Mouse (Mus musculus) gonadal fat pad, adult 2 months (tissue): ENCODE results near the gene Tm9sf4. TPM values are rescaled to one million over a fixed set of nuclear protein-coding genes. Genes with fewer than 3 reads are reported as not detected.

Experiments
- DNase-seq: peaks from one replicate; pipeline ENCODE4 v3.0.0-alpha.2; 2012; ENCODE audit warnings: low read depth
- polyA plus RNA-seq: library from polyadenylated mRNA; depleted of rRNA; stranded (reverse); fragments of >200 nt; gene quantifications from 2 replicates; pipeline ENCODE4 v1.2.3, GENCODE M21; 2012; rRNA removed

Gene Tm9sf4
- 55.5 and 67.1 TPM in 2 replicates for polyA plus RNA-seq

DNA sequence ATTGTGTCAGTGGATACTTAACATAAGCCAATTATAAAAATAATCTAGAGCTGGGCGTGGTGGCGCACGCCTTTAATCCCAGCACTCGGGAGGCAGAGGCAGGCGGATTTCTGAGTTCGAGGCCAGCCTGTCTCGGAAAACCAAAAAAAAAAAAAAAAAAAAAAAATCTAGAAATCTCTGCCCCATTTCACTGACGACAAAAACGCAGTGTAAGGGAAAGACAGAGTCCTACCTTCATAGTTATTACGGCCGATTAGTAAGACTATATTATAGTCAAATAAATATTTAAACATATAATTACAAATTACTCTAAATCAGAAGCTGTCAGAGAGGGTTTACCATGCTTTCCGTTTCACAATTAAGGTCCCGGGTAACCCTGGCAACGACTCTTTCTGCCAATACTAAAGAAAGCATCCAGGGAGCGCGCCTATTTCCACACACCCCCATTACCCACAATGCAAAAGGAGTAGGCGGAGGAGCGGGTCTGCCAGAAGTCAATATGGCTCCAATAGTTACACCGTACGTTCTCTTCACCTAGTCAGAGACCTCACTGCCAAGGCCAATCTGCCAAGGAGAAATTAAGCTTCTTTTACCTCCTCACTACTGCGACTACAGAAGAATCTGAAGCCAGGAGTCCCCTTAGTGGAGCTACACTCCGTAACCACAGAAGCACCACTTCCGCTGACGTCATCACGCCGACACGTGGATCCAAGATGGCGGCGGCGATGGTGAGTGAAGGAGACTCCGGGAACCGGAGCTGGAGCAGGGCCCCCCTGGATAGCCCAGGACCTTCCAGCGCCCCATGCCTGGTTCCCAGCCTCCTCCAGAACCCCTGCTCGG lies at the start of gene Tm9sf4:
TSS of gene Tm9sf4 (plus strand) at position 460 of the 840 bp plus-strand sequence.
- peak; percentile 67 for DNase-seq

DNA sequence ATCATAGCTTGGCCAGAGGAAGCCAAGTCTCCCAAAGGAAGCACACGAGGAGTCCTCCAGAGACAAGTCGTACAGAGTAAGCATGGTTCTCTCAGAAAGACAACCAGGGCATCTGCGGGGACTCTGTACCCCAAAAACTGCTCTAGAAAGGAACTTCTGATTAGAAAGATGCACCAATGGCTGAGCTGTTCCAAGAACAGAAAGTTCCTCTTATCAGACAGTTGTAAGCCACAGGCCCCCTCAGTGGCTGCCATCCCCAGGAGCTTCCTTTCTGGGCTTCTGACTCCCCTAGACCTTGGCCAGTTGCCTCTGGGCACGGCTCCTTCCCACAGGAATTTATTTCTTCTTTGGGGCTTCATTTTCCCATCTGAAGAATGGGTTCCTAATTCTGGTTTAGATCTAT lies 45.4 kb upstream of the Tm9sf4 start:
- DNase-seq: no peak

DNA sequence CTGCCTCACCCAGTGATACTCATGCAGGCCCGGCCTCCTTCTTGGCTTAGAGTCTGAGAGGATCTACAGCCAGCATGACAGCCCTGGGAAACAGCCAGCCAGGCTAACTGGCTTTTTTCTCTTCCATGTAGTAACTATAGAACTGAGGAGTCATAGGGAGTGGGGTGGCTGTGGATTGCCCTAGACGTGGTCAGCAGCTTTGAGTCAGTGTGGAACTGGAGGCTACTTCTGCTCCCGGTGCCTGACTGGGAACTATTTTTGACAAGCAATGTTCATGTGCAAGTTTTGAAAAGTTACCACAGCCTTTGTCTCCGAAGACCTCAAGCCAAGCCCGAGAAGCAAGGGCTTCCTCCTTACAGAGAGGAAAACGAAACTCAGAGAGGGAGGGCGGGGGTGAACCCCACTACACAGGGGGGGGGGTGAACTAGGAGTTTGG lies 44.0 kb upstream of the Tm9sf4 start:
- DNase-seq: no peak

DNA sequence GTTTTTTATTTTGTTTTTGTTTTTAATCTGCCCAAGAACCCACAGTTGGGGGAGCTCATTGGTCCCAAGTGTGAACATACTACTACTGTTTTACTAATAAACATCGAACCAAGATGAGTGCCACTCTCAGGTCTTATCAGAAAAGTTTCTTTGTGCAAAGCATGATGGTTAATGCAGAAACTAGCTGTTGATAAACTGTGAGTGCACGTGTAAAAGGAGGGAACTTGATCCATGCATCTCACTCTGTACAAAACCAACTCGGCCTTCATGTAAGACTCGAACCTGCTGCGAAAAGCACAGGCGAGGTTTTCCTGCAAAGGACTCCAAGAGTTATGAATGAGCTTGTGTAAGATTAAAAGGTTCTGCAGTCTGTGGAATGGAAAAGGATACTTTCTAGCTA lies 41.6 kb upstream of the Tm9sf4 start:
- DNase-seq: no peak

DNA sequence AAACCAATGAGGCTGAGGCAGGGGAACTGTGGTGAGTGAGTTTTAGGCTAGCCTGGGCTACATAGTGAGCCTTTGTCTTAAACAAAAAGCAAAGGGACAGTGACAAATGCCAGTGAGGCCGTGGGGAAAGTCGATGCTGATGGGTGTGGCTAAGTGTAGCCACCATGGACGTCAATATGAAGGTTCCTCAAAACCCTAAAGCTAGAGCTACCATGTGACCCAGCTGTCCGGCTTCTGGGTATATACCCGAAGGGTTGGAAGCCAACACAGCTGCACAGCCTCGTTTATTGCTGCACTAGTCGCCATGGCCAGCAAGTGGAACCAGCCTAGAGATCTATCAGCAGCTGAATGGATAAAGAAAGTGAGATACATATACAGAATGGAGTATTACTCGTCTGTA lies 41.0 kb upstream of the Tm9sf4 start:
- no peak for DNase-seq

DNA sequence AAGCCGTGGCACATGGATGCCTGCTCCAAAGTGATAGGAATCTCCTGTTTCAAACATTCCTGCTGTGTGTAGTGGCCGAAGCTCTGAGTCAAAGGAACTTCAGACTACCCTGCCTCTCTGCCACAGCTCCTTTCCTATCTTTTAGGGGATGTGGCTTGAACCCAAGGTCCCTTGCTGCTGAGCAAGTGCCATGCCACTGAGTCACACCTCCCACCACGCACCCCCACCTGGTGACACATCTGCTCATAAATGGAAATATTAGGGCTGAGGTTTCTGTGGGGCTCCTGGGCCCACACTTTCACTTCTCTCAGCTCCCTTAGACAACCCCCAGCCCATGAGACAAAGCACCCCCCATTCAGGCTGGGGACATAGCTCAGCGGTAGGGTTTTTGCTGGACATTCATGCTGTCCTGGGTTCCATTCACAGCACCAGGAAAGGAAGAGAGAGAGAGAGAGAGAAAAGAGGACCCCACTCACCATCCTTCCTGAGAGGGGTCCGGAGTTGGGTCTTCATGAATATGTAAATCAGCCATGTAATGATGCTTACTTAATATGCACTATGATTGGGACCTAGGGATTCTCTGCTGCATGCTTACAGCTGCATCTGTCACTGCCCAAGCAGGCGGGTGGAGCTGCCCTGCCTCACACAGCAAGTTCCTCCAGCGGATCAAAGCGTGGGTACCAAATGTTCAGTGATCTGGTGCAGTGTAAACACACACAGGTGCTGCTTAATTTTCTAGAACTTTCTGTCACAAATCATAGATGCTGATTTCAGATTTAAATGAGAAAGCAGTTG lies 39.1 kb upstream of the Tm9sf4 start:
- no peak for DNase-seq

- no peak for DNase-seq
These were observed 38.4 kb upstream of the Tm9sf4 start for GRCm38 (mm10) chr2:153122701-153123100.

DNA sequence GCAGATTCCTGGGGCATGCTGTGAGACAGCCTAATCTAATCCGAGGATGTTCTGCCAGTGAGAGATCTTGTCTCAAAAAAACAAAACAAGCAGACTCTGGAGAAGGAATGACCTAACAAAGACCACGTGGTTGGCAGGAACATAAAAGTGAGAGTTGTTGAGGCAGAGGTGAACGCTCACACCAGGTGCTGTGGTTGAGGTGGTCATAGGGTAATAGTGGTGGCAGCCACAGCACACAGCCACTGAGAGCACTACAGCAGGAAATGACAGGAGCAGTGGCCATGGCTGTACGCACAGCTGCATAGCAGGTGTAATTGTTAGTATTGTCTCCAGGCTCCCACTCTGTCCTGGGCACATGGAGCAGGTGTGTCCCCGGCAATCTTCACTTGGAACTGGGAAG lies 35.2 kb upstream of the Tm9sf4 start:
- no peak for DNase-seq

- DNase-seq: no peak
These were observed 30.1 kb upstream of the Tm9sf4 start for GRCm38 (mm10) chr2:153131019-153131418.

- DNase-seq: no peak
These were observed 26.9 kb upstream of the Tm9sf4 start for GRCm38 (mm10) chr2:153134237-153134636.

- DNase-seq: peak; percentile 36
These were observed 24.9 kb upstream of the Tm9sf4 start for GRCm38 (mm10) chr2:153136211-153136610.

DNA sequence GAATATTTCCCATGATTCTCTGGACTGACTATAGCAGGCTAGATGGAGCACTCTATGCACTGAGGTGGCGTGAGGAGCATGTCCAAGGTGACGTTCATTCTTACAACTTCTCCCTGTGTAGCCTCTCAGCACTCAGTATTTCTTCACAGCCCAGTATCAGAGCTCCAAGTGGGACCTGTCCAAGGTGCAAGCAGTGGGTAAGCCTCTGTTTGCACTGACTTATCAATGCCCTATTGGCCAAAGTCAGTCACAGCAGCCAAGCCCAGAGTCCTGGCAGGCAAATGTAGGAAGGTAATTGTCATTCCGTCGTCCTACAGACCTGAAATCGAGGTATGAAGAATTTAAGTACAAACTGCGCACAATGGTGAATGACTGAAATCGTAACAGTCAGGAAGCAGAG lies 21.9 kb upstream of the Tm9sf4 start:
- DNase-seq: no peak

GRCm38 (mm10) chr2:153139996-153140613 lies 21.0 kb upstream of the Tm9sf4 start:
- DNase-seq: no peak

DNA sequence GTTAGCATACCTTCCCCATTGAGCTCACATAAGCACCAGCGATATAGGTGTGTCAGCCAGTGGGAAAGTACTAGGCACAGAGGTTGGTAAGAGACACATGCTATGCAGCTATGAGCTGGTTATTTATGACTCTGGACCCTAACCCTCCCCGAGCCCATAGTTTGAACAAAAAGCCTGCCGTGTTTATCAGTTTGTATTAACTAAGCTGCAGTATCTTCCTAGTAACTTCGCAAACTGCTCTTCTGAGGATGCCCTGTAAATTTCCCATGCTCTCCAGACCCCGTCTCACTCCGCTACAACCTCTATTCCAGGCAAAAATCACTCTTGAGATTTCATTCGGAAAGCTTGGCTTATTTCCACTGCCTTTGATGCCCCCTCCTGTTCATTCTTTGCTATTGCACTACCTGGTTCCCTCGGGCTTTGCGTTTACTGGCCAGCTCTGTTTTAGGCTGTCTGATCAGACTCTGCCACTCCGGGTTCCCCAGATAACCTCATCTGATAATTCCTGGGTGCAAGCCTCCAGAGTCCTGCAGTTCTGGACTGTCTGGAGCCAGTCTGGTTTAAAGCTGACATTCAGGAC lies 18.4 kb upstream of the Tm9sf4 start:
- DNase-seq: no peak

DNA sequence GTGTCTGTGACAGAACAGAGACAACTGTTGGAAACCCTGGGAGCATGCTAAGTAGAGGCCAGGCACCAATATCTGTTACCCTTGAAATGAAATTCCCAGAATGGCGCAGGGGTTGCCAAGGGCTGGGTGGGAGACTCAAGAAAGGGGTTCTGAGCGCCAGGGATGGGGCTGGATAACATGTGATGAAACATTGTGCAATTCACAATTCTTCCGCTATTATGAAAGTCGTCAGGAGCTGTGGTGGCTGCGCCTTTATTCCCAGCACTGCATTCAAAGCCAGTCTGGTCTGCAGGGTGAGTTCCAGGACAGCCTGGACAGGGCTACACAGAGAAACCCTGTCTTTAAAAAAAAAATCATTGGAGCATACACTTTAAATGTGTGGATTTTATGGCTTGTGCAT lies 15.8 kb upstream of the Tm9sf4 start:
- DNase-seq: no peak

DNA sequence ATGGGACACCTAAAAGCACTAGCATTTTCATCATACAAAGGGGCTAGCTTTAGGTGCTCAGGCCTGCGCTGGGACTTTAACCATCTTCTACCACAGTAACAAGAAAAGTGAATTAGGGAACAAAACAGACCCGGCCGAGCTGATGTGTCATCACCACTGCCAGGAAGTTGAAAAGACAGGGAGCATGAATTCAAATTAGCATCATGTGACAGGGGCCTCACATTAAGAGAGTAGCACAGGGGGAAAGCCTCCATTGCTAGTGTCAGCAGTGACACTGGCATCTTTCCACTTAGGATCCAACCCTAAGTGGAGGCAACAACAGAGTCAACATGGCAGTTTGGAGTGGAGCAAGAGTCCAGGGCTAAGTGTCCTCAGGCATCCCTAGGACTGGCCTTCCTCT lies 13.9 kb upstream of the Tm9sf4 start:
- DNase-seq: no peak

DNA sequence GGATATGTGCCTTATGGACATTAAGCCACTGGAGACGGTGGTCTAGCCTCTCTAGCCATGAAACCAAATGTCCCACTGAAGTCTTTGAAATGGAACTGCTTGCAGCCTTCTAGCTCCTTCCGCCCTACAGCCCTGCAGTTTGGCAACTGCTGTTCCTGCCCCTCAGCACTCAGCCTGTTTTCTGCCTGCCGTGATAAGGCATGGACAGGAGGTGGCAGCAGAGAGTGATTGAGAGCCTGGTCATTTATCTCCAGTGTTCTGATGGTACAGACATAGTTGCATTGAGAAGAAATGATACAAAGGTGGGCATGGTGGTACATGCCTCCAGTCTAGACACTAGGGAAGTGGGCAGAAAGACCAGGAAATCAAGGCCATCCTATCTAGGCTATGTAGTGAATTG lies 13.4 kb upstream of the Tm9sf4 start:
- DNase-seq: no peak

DNA sequence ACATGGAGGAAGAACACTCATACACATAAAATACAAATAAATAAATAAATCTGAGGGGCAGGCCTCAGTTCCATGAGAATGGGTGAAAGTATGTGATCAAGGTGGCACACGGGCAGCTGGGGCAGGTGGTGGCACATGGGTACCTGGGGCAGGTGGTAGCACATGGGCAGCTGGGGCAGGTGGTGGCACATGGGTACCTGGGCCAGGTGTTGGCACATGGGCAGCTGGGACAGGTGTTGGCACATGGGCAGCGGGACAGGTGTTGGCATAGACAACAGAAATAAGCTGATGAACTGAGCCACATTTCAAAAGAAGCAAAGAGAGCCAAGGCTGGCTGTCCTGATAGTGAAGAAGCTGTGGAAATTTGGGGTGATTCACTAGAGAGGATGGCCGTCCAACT lies 11.4 kb upstream of the Tm9sf4 start:
- no peak for DNase-seq

GRCm38 (mm10) chr2:153151026-153151425 lies 10.1 kb upstream of the Tm9sf4 start:
- no peak for DNase-seq

- DNase-seq: no peak
These were observed 9.0 kb upstream of the Tm9sf4 start for GRCm38 (mm10) chr2:153151926-153152665.

DNA sequence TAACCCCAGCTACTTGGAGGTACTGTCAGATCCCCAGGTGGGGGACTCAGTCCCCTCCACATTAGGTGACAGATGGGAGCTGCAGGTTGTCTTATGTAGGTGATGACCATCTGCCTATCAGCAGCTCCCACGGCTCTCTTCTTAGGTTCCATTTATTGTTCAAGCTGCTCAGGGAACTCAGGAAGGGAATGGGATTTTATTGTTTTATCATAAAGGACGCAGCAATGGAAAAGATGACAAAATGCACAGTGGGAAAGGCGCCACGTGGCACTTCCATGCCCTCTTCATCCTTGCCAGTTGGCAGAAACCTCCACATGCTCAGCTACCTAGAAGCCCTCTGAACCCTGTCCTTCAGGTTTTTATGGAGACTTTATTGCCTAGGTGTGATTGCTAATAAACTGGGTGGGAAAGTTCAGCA lies 8.1 kb upstream of the Tm9sf4 start:
- DNase-seq: no peak
